Mouse (Mus musculus): Measurements from ENCODE around the gene Smyd3.

- TF ChIP-seq POLR2A (IDR thresholded peaks at IDR 0.05; ENCODE audit: control insufficient read depth, low read depth, low read length) (no peak), CTCF (IDR thresholded peaks at IDR 0.05; ENCODE audit: control insufficient read depth, insufficient read depth, insufficient replicate concordance, low read depth, low read length) (no peak)
These were observed 84.0 kb downstream of the Smyd3 start for GRCm38 (mm10) chr1:179433828-179434227.

All from testis, adult 2 months (tissue).